Mouse (Mus musculus) intestine, embryonic 16.5 days (tissue): Measurements from ENCODE around the gene Etnk1. TPM values are rescaled to one million over a fixed set of nuclear protein-coding genes. Genes with fewer than 3 reads are reported as not detected.

Experiments used
- ATAC-seq: fragments of 200-750 bp; cut with Nextera tagmentation; 2 replicates; pipeline ENCODE4 v1.8.0; 2017; ENCODE audit warnings: moderate TSS enrichment, moderate library complexity
- H3K27ac ChIP-seq: fragments of 300-500 bp; sonication (generic); 2 replicates; pipeline ENCODE4 v1.5.1; 2014; ENCODE audit warnings: mild to moderate bottlenecking, low read length
- H3K27me3 ChIP-seq: fragments of 300-500 bp; sonication (generic); replicated peaks from 2 replicates; pipeline ENCODE4 v1.6.1; 2014; ENCODE audit warnings: low read length, control low read depth, mixed read lengths; ENCODE audit not compliant: control insufficient read depth, insufficient read depth
- H3K36me3 ChIP-seq: fragments of 300-500 bp; sonication (generic); 2 replicates; pipeline ENCODE4 v1.6.1; 2014; ENCODE audit warnings: low read length, control low read depth; ENCODE audit not compliant: control insufficient read depth, insufficient read depth
- H3K4me1 ChIP-seq: fragments of 300-500 bp; sonication (generic); 2 replicates; pipeline ENCODE4 v1.6.1; 2014; ENCODE audit warnings: low read length, control low read depth, mixed read lengths; ENCODE audit not compliant: control insufficient read depth, insufficient read depth
- H3K4me2 ChIP-seq: fragments of 300-500 bp; sonication (generic); 2 replicates; pipeline ENCODE4 v1.6.1; 2014; ENCODE audit warnings: low read depth, low read length, control low read depth
- H3K4me3 ChIP-seq: fragments of 300-500 bp; sonication (generic); 2 replicates; pipeline ENCODE4 v1.5.1; 2014; ENCODE audit warnings: mild to moderate bottlenecking, low read length
- H3K9ac ChIP-seq: fragments of 300-500 bp; sonication (generic); 2 replicates; pipeline ENCODE4 v1.6.1; 2014; ENCODE audit warnings: low read depth, low read length
- H3K9me3 ChIP-seq: fragments of 300-500 bp; sonication (generic); 2 replicates; pipeline ENCODE4 v1.6.1; 2016; ENCODE audit warnings: low read length, control low read depth; ENCODE audit not compliant: control insufficient read depth
- WGBS: fragments of 180-500 bp; shearing (Covaris S2); extraction: QIAGEN DNeasy Blood & Tissue Kit; methylation state at CpG from one replicate; pipeline ENCODE4 v1.1.7; 2014; 5-methylcytosine and 5-hydroxymethylcytosine counted together
- polyA plus RNA-seq: library from polyadenylated mRNA; unstranded; fragments of >200 nt; fragmentation: Nextera tagmentation; extraction: Ambion mirVana; gene quantifications from 2 replicates; pipeline ENCODE4 v1.2.1, GENCODE M21; 2015

Gene Etnk1
- polyA plus RNA-seq: 12.6 and 16.4 TPM in 2 replicates

GRCm38 (mm10) chr6:143166452-143167357 lies at the start of gene Etnk1:
Etnk1 (plus strand) TSS chr6:143167221.
- Histone ChIP-seq H3K9ac (peak within 1 kb of the TSS; percentile 95), H3K4me3 (peak within 1 kb of the TSS; percentile 96), H3K27ac (peak within 1 kb of the TSS; percentile 96), H3K9me3 (no peaks in the 10 kb centered on the region), H3K4me1 (peaks cover 17% of the 10 kb centered on the region), H3K27me3 (no peaks in the 10 kb centered on the region), H3K4me2 (peak within 1 kb of the TSS; percentile 55), H3K36me3 (0 out of 2 replicates have a peak, but pooled peaks cover 4% of the 10 kb centered on the region)
- WGBS: 1% methylated on average over 80 of the region's 81 CpGs
- ATAC-seq: peak; percentile 97

- ATAC-seq: no peak
- Histone ChIP-seq H3K4me2 (no peak overlapping the region), H3K9me3 (no peaks in the 10 kb centered on the region), H3K36me3 (no peaks in the 10 kb centered on the region), H3K4me1 (peaks cover 6% of the 10 kb centered on the region), H3K27me3 (no peaks in the 10 kb centered on the region), H3K27ac (no peak overlapping the region), H3K4me3 (no peak overlapping the region), H3K9ac (no peak overlapping the region)
- WGBS: 87% methylated on average over 6 of the region's 6 CpGs
Measured at GRCm38 (mm10) chr6:143119325-143119724, 47.7 kb upstream of the Etnk1 start.

GRCm38 (mm10) chr6:143125721-143126120 lies 41.3 kb upstream of the Etnk1 start:
- Histone ChIP-seq H3K27ac (no peak overlapping the region), H3K9me3 (peaks cover 9% of the 10 kb centered on the region; the same call in 1 of the 2 replicates), H3K9ac (no peak overlapping the region), H3K4me3 (no peak overlapping the region), H3K27me3 (no peaks in the 10 kb centered on the region), H3K4me1 (no peaks in the 10 kb centered on the region), H3K36me3 (no peaks in the 10 kb centered on the region), H3K4me2 (no peak overlapping the region)
- ATAC-seq: no peak

- Histone ChIP-seq H3K36me3 (no peaks in the 10 kb centered on the region), H3K27ac (no peak overlapping the region), H3K4me2 (no peak overlapping the region), H3K9me3 (peaks cover 10% of the 10 kb centered on the region; the same call in 1 of the 2 replicates), H3K4me3 (no peak overlapping the region), H3K4me1 (no peaks in the 10 kb centered on the region), H3K9ac (no peak overlapping the region), H3K27me3 (no peaks in the 10 kb centered on the region)
- WGBS: 86% methylated on average over 7 of the region's 7 CpGs
- no peak for ATAC-seq
Measured at GRCm38 (mm10) chr6:143129466-143129865, 37.6 kb upstream of the Etnk1 start.

- Histone ChIP-seq H3K27me3 (no peaks in the 10 kb centered on the region), H3K9me3 (peaks cover 10% of the 10 kb centered on the region; the same call in 1 of the 2 replicates), H3K4me3 (no peak overlapping the region), H3K36me3 (no peaks in the 10 kb centered on the region), H3K9ac (no peak overlapping the region), H3K4me2 (no peak overlapping the region), H3K4me1 (no peaks in the 10 kb centered on the region), H3K27ac (no peak overlapping the region)
- no peak for ATAC-seq
- WGBS: 73% methylated on average over 3 of the region's 3 CpGs
Measured at GRCm38 (mm10) chr6:143129952-143130351, 37.1 kb upstream of the Etnk1 start.

DNA sequence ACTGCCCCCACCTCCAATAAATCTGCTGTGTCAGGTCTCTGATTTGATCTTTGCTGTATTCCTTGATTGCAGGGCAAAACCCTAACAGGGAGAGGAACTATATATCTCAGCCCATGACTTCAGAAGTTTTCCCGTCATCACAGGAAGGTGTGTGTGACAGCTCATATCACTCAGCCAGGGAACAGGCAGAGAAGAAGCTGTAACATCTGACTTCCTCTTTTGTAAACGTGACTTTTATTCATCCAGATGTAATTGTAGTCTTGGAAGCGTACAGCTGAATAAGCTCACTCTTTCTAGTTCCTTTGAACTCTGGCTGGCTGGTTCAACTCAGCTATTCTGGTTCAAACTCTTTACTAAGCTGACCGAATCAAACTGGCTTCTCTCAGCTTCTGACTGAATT lies 36.6 kb upstream of the Etnk1 start:
- Histone ChIP-seq H3K4me3 (no peak overlapping the region), H3K27ac (no peak overlapping the region), H3K27me3 (no peaks in the 10 kb centered on the region), H3K36me3 (no peaks in the 10 kb centered on the region), H3K9me3 (peaks cover 10% of the 10 kb centered on the region; the same call in 1 of the 2 replicates), H3K4me2 (no peak overlapping the region), H3K9ac (no peak overlapping the region), H3K4me1 (no peaks in the 10 kb centered on the region)
- WGBS: 81% methylated on average over 4 of the region's 4 CpGs
- ATAC-seq: no peak

- Histone ChIP-seq H3K36me3 (no peaks in the 10 kb centered on the region), H3K9me3 (peaks cover 10% of the 10 kb centered on the region; the same call in 1 of the 2 replicates)
Measured at GRCm38 (mm10) chr6:143131895-143132652, 34.9 kb upstream of the Etnk1 start.

DNA sequence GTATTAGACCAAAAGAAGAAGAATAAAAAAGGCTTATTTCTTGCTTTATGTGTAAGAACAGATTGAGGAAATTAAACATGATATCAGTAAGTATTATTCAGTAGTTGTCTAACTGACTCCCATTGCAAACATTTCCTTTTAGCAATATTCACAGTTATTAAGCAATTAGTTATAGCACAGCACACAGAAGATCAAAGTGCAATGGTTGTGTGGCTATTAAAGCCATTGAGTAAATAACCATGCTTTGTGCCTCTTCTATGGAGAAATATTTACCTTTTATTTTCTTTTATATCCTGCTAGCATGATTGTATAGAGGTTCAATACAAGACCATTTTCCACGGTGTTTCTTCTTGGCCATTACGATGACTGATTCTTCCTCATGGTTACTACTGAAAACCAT lies 33.9 kb upstream of the Etnk1 start:
- ATAC-seq: no peak
- H3K4me3 ChIP-seq: no peak overlapping the region
- no peaks in the 10 kb centered on the region for H3K4me1 ChIP-seq
- H3K4me2 ChIP-seq: no peak overlapping the region
- H3K36me3 ChIP-seq: no peaks in the 10 kb centered on the region
- no peaks in the 10 kb centered on the region for H3K27me3 ChIP-seq
- H3K9ac ChIP-seq: no peak overlapping the region
- H3K27ac ChIP-seq: no peak overlapping the region
- WGBS: 80% methylated on average over 2 of the region's 2 CpGs
- H3K9me3 ChIP-seq: peaks cover 10% of the 10 kb centered on the region; the same call in 1 of the 2 replicates

More at GRCm38 (mm10) chr6:143131895-143132652, 34.9 kb upstream of the Etnk1 start:
- Histone ChIP-seq H3K27ac (no peak overlapping the region), H3K27me3 (no peaks in the 10 kb centered on the region), H3K4me3 (no peak overlapping the region), H3K4me2 (no peak overlapping the region), H3K4me1 (no peaks in the 10 kb centered on the region), H3K9ac (no peak overlapping the region)
- 71% methylated on average over 6 of the region's 6 CpGs for WGBS
- ATAC-seq: no peak

- Histone ChIP-seq H3K9me3 (peaks cover 8% of the 10 kb centered on the region; the same call in 1 of the 2 replicates), H3K36me3 (no peaks in the 10 kb centered on the region), H3K4me3 (no peak overlapping the region), H3K9ac (no peak overlapping the region), H3K27ac (no peak overlapping the region), H3K4me2 (no peak overlapping the region), H3K4me1 (no peaks in the 10 kb centered on the region), H3K27me3 (no peaks in the 10 kb centered on the region)
- WGBS: 84% methylated on average over 13 of the region's 13 CpGs
- no peak for ATAC-seq
Measured at GRCm38 (mm10) chr6:143135097-143135496, 31.9 kb upstream of the Etnk1 start.
